Mouse (Mus musculus): ENCODE data around the gene Uqcrq. TPM values are rescaled to one million over a fixed set of nuclear protein-coding genes. Genes with fewer than 3 reads are reported as not detected.
"Not testable (repeated sequence)": the region's sequence is repeated elsewhere in the genome, so short reads cannot be mapped to it uniquely, and the experiment has no call there.

The Uqcrq gene
- total RNA-seq, 2 experiments from 2014 or later = 2,590 to 2,622 TPM

DNA sequence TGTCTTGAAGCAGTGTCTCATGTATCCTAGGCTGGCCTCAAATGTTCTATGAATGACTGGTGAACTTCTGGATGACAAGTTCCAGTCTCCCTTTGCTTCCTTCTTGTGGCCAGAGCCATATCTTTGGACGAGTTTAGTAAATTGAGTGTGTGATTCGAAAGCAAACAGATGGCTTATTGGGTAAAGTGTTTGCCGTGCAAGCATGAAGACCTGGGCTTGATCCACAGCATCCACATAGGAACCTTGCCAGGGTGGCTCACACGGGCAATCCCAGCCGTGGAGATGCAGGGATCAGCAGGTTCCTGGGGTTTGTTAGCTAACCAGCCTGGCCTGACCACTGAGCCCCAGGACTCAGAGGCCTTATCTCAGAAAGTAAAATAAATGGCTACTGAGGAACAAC lies 22.4 kb upstream of the Uqcrq start:
- no peak for DNase-seq

DNA sequence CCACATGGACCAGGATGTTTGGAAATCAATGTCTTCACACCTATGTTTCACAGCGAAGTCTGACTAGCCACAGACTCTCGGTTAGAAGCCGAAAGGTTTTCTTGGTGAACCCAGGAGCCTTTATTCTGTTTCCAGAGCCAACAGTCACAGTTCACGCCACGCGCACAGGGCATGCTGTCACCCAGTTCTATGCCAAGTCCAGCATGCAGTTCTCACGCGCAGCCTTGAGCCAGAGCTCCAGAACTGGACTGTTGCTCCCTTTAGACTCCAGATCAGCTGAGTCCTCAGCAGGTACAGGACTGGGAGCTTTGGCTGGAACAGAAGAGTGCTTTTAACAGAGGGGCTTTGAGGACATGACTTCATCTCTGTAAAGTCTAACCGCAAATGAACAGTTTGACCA lies 21.8 kb upstream of the Uqcrq start:
- DNase-seq = peak in 1 of 2 experiments; percentile 49

- no peak for DNase-seq
Observed at GRCm38 (mm10) chr11:53451361-53451760, 20.7 kb upstream of the Uqcrq start.

DNA sequence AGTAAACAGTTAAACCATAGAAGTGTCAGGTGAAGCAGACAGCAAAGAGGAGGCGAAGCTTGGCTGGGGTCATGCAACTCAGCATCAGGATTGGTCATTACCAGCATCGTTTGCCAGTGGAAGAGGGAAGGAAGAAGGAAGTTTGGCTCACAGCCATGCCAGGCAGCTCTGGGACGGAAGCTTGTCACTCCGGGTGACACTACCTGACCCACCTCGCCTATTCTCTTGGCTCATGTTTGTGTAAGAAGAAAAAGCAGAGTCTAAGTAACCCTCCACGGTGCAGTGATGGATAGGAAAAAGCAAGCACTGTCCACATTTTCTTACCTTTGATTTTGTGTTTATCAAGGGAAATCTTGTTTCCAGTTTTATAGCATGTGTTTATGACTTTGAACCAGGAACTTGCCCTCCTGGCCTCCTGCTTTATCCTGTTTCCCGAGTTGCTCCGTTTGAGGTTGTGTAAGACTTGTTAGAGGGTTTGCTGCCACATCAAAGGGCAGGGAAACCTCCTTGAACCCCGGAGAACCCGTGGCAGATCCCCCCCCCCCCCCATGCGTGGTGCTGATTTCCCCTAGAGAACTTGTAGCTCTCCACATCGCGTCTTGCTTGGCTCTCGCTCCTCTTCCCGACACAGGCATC lies 19.6 kb upstream of the Uqcrq start:
- DNase-seq = no peak

DNA sequence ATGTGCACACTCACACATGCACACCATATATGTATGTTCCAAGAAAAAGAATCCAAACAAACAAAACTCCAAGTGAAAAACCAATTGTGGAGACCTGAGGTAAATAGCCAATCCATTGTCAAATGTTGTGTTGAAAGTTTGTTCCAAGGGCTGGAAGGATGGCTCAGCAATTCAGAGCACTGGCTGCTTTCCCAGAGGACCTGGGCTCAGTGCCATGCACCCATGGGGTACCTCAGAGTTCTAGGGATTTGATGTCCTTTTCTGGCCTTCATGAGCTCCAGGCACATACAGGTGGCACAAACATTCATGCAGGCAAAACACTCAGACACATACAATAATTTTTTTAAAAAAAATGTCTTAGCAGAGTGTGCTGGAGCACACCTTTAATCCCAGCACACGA lies 17.9 kb upstream of the Uqcrq start:
- DNase-seq = peak; percentile 78 to 86

- DNase-seq = no peak
Observed at GRCm38 (mm10) chr11:53447996-53448395, 17.4 kb upstream of the Uqcrq start.

- no peak for DNase-seq
Observed at GRCm38 (mm10) chr11:53446183-53446582, 15.6 kb upstream of the Uqcrq start.

DNA sequence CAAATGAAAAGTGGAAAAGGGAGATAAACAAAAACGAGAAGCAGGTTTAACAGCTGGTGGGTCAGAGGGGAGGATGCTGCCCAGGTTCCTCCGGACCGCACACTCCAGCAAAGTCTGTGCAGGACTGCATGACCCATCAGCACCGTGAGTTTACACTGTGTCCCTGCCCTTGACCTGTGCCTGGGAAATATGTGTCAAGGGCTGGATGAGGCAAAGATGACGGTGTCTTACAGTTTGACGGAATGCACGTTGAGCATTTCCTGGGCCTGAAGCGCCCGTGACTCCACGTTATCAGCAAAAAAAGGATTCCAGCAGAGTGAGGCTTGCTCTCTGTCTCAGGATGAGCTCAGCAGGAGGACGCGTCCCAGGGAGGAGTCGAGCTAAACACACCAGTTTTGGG lies 14.9 kb upstream of the Uqcrq start:
- no peak for DNase-seq

- peak in 1 of 2 experiments; percentile 51 for DNase-seq
Observed at GRCm38 (mm10) chr11:53443861-53444260, 13.2 kb upstream of the Uqcrq start.

DNA sequence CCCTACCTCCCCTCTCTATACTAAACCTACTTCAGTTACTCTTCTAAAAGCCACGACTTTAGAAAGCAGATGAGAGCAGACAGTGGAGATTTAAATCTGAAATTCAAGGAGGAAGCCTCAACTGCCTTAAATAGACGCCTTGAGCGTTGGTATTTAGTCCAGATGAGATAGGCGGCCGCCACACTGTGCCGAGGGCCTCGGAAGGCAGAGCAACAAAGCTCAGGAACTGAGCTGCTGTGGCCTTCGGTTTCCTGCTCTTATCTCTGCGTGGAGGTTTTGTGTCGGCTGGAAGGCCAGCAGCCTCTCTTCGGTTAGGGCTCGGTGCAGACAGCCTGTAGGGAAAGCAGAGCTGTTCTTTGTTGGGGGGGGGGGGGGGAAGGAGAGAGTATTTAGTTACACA lies 11.3 kb upstream of the Uqcrq start:
- no peak for DNase-seq

DNA sequence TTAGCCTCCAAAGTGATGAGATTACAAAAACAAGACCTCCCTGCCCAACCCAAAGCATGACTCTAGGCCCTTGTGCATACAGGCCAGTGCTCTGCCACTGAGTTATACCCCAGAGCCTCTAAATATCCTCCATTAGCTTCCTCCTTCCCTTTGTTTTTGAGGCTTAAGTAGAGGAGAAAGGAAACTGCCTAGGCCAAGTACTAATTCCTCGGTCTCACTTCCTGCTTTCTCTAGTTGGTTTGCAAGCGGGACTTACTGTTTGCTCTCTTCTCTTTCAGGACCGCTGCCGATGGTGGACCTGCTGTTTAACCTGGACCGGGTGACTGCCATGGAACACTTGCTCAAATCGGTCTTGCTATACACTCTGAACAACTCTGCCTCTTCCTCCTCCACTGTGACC lies 5.7 kb upstream of the Uqcrq start:
- no peak for DNase-seq

DNA sequence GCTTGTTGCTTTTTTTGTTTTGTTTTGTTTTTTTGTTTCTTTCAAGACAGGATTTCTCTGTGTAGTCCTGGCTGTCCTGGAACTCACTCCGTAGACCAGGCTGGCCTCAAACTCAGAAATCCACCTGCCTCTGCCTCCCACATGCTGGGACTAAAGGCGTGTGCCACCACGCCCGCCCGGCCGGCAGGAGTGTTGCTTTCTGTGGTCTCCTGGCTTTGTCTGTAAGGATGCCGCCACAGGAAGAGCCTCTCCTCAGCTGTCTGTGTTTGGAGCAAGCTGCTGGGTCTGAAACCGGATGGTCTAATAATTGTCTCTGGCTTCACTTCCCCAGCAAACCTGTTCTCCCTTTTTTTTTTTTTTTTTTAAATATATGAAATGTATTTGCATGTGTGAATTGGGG lies 4.9 kb upstream of the Uqcrq start:
- no peak for DNase-seq

DNA sequence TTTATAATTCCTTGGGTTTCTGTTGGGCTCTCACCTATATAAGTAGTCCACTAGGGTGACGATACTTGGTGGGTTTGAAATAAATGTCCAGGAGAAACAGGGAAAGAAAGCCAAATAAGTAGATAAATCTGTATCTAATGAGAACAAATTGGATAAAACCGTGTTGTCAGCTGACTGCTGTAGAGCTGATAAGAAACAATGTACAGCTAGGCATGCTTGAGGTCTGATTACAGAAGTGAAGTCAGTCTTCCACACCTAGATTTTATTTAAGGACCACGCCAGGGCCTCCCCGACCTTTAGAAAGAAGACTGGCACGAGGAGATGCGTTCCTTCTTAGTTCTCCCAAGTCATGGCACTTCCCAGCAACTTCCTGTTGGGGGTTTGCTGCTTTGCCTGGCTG lies 2.4 kb upstream of the Uqcrq start:
- no peak for DNase-seq

- peak in 1 of 2 experiments; percentile 36 for DNase-seq
Observed at GRCm38 (mm10) chr11:53431347-53432056, 871 bp upstream of the Uqcrq start.

DNA sequence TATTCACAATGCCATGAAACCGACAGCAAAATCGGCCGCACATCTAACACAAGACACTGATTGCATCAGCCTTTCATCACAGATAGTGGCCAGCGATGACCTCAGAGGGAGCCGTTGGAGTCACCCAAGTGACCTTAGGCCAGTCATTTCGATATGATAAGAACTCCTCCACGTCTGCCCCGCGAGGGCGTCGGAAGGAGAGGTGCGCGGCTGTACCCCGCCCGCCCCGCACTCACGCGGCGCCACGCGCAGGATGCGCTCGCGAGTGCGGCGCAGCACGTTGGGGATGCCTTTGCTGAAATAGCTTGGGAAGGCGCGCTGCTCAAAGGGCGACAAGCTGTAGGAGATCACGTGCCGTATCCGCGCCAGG lies 346 bp downstream of the Uqcrq start:
- no peak for DNase-seq

- DNase-seq = no peak
Observed at GRCm38 (mm10) chr11:53429182-53429581, 1.4 kb downstream of the Uqcrq start.

GRCm38 (mm10) chr11:53428716-53429057 lies 1.9 kb downstream of the Uqcrq start:
- DNase-seq = no peak

DNA sequence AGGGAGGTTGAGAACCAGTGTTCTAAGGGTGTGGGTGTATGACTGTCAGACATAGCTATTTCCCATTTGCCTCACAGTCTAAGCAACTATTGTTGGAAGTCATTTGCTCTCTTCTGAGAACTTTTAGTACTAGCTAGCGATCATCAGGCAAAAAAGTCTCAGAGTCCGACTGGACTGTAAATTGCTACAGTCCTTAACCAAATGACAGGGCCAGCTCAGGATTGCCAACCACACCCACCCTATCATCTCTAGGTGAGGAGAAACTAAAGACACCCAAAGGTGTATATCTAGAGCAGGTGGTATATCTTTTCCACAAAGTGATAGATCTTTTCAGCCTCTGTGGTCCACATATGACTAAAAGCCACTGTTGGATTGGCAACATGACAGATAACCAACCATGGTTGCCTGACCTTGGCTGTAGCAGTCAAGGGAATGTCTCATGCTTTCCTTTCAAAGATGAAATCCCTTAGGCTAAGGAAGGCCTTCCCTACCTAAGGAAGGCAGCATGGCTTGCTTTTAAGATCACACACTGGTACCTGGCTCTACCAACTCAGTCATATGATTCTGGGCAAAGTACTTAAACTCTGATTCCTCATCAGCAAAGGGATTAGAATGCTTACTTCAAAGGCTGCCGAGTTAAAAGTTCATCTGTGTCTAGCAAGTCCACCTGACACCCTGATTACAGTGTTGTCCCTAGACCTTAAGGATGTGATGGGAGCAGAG lies 2.5 kb downstream of the Uqcrq start:
- no peak for DNase-seq

GRCm38 (mm10) chr11:53426914-53427313 lies 3.7 kb downstream of the Uqcrq start:
- not testable (repeated sequence) for DNase-seq

DNA sequence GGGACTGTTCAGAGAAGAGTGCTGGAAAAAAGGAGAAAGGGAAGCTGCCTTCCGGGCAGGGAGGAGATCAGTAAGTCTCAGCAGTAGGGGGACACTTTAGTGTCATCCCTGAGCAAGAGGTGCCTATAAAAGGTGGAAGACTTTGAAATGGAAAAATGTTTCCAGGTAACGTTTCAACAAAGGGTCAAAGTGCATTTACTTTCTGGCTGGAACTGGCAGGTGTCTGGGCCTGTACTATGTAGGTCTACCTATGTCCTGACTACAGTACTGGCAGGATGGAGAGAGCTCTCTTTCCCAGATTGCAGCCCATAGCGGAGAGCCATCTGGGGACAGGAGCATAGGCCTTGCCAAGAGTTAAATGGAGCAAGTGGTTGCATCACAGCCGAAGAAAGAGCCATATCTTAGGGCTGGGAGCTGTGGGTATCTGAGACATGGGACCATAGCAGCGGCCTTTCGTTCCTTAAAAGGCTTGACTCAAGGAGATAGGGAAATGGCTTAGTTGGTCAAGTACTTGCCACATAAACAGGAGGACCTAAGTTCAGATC lies 4.8 kb downstream of the Uqcrq start:
- peak in 1 of 2 experiments; percentile 22 for DNase-seq

DNA sequence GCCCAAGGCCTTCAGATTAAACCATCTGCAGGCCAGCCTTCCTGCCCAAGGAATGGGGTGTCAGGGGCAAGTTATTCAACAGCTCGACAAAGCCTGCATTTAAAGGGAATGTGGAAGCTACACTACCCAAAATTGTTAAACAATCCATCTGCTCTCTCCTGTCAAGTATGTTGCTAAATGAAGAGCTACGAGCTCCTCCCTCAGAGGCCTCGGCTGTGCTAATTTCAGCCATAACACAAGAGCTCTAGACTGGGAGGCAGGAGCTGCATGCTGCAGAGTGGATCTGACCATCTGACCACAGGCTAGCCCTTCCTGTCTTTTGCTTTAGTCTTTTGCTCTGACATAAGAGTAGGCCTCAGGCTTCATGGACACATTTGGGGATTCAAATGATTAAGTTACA lies 5.4 kb downstream of the Uqcrq start:
- DNase-seq = no peak

DNA sequence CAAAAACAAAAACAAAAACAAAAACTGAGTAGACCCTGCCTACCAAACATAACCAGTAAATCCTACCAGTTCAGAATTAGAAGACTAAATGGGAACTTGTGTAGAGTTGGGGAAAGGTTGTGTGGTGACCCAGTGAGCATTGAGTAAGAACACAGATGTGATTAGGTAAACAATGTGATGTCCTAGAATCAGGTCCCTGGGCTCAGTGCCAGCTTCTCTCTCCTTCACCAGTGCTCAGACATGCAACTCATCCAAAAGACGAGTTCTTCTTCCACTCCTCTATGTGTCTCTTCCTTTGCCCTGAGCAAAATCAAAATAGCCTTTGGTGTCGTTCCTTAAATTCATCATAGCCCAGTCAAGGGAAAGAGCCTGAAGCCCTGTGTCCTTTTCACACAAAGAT lies 5.8 kb downstream of the Uqcrq start:
- no peak for DNase-seq

- DNase-seq = no peak
Observed at GRCm38 (mm10) chr11:53423036-53423435, 7.6 kb downstream of the Uqcrq start, which contains the start of gene Leap2. Gene Leap2 (minus strand): TSS chr11:53423170.
